In genomic region chr10:83112345-83112744, GRCm38 (mm10) we compare ENCODE assay signal across 17 mouse cellular contexts.
"Had no signal": no experiment of that assay in that cellular context is flagged by ENCODE, and none has a peak within 500 bp of the region (broad histone marks: within the 10 kb centered on the region; RNA-seq: fewer than 3 reads in every experiment).

No protein-coding gene starts in this region.

- H3K4me3 ChIP-seq: intestine, embryonic 15.5 days; liver, embryonic 15.5 days; megakaryocyte, embryonic 14.5 days; midbrain, embryonic 12.5 days; neural tube, embryonic 13.5 days had no signal

- H3K27me3 ChIP-seq: intestine, embryonic 15.5 days; liver, embryonic 15.5 days; megakaryocyte, embryonic 14.5 days; neural tube, embryonic 13.5 days had no signal

- DNase-seq: kidney, adult 18-20 months; kidney, postnatal 10 days; kidney, postnatal 4 days; lung, adult 2 months; retina, postnatal 1 day; right cerebral cortex, postnatal 14 days; thymus, adult 18-20 months; thymus, postnatal 14 days had no signal

- ATAC-seq: intestine, embryonic 15.5 days; lung, postnatal 0 days; midbrain, embryonic 16.5 days had no signal

- H3K4me2 ChIP-seq: intestine, embryonic 15.5 days; liver, embryonic 11.5 days; liver, embryonic 15.5 days; midbrain, embryonic 12.5 days; neural tube, embryonic 13.5 days had no signal

- H3K9me3 ChIP-seq: intestine, embryonic 15.5 days; liver, embryonic 15.5 days; megakaryocyte, embryonic 14.5 days; midbrain, embryonic 12.5 days; neural tube, embryonic 13.5 days had no signal

- H3K27ac ChIP-seq: intestine, embryonic 15.5 days; liver, embryonic 15.5 days; macrophage; midbrain, embryonic 12.5 days; neural tube, embryonic 13.5 days had no signal

- H3K36me3 ChIP-seq: intestine, embryonic 15.5 days; liver, embryonic 15.5 days; midbrain, embryonic 12.5 days; neural tube, embryonic 13.5 days had no signal

- H3K9ac ChIP-seq: intestine, embryonic 15.5 days; liver, embryonic 15.5 days; midbrain, embryonic 12.5 days; neural tube, embryonic 13.5 days had no signal
